Mouse (Mus musculus): Measurements from ENCODE around the gene Gpr156. TPM values are rescaled to one million over a fixed set of nuclear protein-coding genes. Genes with fewer than 3 reads are reported as not detected.
"Not testable (repeated sequence)": the region's sequence is repeated elsewhere in the genome, so short reads cannot be mapped to it uniquely, and the experiment has no call there.

The Gpr156 gene
- polyA plus RNA-seq, 1 experiment from 2014 or later, result 0.55 TPM

GRCm38 (mm10) chr16:37963331-37964281, 47.3 kb downstream of the Gpr156 start:
- DNase-seq (ENCODE audit: low spot score) (peak; percentile 71), ATAC-seq (replicated peaks; ENCODE audit: low FRiP score, low read depth) (peak; percentile 71; the same call in 1 of the 2 replicates)
- peak overlapping the region; percentile 67 for H3K27ac ChIP-seq
- H3K36me3 ChIP-seq (ENCODE audit: insufficient read depth, low read length), result no peaks in the 10 kb centered on the region
- peaks cover 15% of the 10 kb centered on the region for H3K4me1 ChIP-seq (replicated peaks; ENCODE audit: insufficient read depth, low read length)
- no peaks in the 10 kb centered on the region for H3K27me3 ChIP-seq (ENCODE audit: insufficient read depth, low read length)
- no peak overlapping the region for H3K4me3 ChIP-seq (replicated peaks; ENCODE audit: low read depth, low read length)
- H3K9me3 ChIP-seq (replicated peaks; ENCODE audit: low read length), result no peaks in the 10 kb centered on the region
- 8% methylated on average over 15 of the region's 15 CpGs for WGBS
- 0 out of 2 replicates have a peak overlapping the region, but pooled peaks have one; percentile 35 for H3K9ac ChIP-seq (ENCODE audit: low read depth, low read length)
- TF ChIP-seq CTCF (IDR thresholded peaks at IDR 0.05; ENCODE audit: low read depth), result no peak
- peak overlapping the region; percentile 45 for H3K4me2 ChIP-seq (ENCODE audit: low read length)

DNA sequence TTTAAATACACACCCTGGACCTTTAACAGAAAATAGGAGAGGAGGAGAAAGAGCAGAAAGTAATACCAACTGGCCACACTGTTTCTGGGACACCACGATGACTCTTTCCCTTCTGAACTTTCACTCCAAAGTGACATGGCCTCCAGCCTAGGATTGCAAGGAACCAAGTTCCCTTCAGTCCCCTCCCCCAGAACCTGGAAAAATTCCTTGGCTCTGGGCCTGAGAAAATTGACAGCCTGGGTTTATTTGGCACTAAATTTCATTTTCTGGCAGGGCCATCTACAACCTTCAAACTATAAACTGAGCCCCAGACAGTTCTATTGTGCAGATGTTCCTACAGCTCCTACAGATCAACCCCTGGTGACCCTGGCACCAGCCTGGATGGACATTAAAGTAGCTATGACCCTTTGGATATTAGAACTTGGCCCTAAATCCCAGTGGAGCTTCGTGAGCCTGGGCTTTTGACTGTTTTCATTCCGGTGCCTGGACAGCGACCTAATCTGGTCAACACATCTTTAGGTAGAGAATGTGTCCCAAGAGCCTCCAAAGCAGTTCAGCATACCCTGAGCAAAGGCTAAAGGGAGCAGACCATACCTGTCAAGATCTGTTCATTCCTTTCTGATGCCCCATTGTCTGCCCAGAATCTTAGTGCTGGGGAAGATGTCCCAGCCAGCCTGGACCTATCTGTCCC, 48.2 kb downstream of the Gpr156 start:
- WGBS, result 17% methylated on average over 4 of the region's 4 CpGs
- no peak overlapping the region for H3K4me3 ChIP-seq (replicated peaks; ENCODE audit: low read depth, low read length)
- no peak for DNase-seq (ENCODE audit: low spot score)
- TF ChIP-seq CTCF (IDR thresholded peaks at IDR 0.05; ENCODE audit: low read depth), result no peak
- H3K9me3 ChIP-seq (replicated peaks; ENCODE audit: low read length), result no peaks in the 10 kb centered on the region
- no peak for ATAC-seq (replicated peaks; ENCODE audit: low FRiP score, low read depth)
- no peaks in the 10 kb centered on the region for H3K27me3 ChIP-seq (ENCODE audit: insufficient read depth, low read length)
- no peak overlapping the region for H3K9ac ChIP-seq (ENCODE audit: low read depth, low read length)
- peak overlapping the region; percentile 45; the same call in 1 of the 2 replicates for H3K4me2 ChIP-seq (ENCODE audit: low read length)
- H3K36me3 ChIP-seq (ENCODE audit: insufficient read depth, low read length), result no peaks in the 10 kb centered on the region
- H3K4me1 ChIP-seq (replicated peaks; ENCODE audit: insufficient read depth, low read length), result peaks cover 15% of the 10 kb centered on the region
- H3K27ac ChIP-seq, result no peak overlapping the region

GRCm38 (mm10) chr16:37966871-37967270, 50.6 kb downstream of the Gpr156 start:
- DNase-seq (ENCODE audit: low spot score) (no peak), ATAC-seq (replicated peaks; ENCODE audit: low FRiP score, low read depth) (no peak)
- Histone ChIP-seq H3K27me3 (ENCODE audit: insufficient read depth, low read length) (no peaks in the 10 kb centered on the region), H3K4me3 (replicated peaks; ENCODE audit: low read depth, low read length) (no peak overlapping the region), H3K9ac (ENCODE audit: low read depth, low read length) (no peak overlapping the region), H3K4me2 (ENCODE audit: low read length) (no peak overlapping the region), H3K4me1 (replicated peaks; ENCODE audit: insufficient read depth, low read length) (peaks cover 19% of the 10 kb centered on the region), H3K27ac (no peak overlapping the region), H3K36me3 (ENCODE audit: insufficient read depth, low read length) (no peaks in the 10 kb centered on the region), H3K9me3 (replicated peaks; ENCODE audit: low read length) (no peaks in the 10 kb centered on the region)
- 94% methylated on average over 7 of the region's 7 CpGs for WGBS
- TF ChIP-seq CTCF (IDR thresholded peaks at IDR 0.05; ENCODE audit: low read depth), result no peak

GRCm38 (mm10) chr16:37967415-37967814, 51.1 kb downstream of the Gpr156 start:
- H3K27me3 ChIP-seq (ENCODE audit: insufficient read depth, low read length), result no peaks in the 10 kb centered on the region
- no peak overlapping the region for H3K4me3 ChIP-seq (replicated peaks; ENCODE audit: low read depth, low read length)
- DNase-seq (ENCODE audit: low spot score) (no peak), ATAC-seq (replicated peaks; ENCODE audit: low FRiP score, low read depth) (no peak)
- H3K4me1 ChIP-seq (replicated peaks; ENCODE audit: insufficient read depth, low read length), result peaks cover 19% of the 10 kb centered on the region
- no peak overlapping the region for H3K4me2 ChIP-seq (ENCODE audit: low read length)
- H3K9me3 ChIP-seq (replicated peaks; ENCODE audit: low read length), result no peaks in the 10 kb centered on the region
- no peak overlapping the region for H3K9ac ChIP-seq (ENCODE audit: low read depth, low read length)
- TF ChIP-seq CTCF (IDR thresholded peaks at IDR 0.05; ENCODE audit: low read depth), result peak; percentile 15; the same call in 1 of the 2 replicates
- 69% methylated on average over 2 of the region's 2 CpGs for WGBS
- H3K27ac ChIP-seq, result no peak overlapping the region
- no peaks in the 10 kb centered on the region for H3K36me3 ChIP-seq (ENCODE audit: insufficient read depth, low read length)

GRCm38 (mm10) chr16:37971522-37971921, 55.2 kb downstream of the Gpr156 start:
- Histone ChIP-seq H3K4me3 (replicated peaks; ENCODE audit: low read depth, low read length) (no peak overlapping the region), H3K9ac (ENCODE audit: low read depth, low read length) (no peak overlapping the region), H3K27me3 (ENCODE audit: insufficient read depth, low read length) (no peaks in the 10 kb centered on the region), H3K4me2 (ENCODE audit: low read length) (no peak overlapping the region), H3K4me1 (replicated peaks; ENCODE audit: insufficient read depth, low read length) (0 out of 2 replicates have a peak, but pooled peaks cover 4% of the 10 kb centered on the region), H3K27ac (no peak overlapping the region), H3K9me3 (replicated peaks; ENCODE audit: low read length) (no peaks in the 10 kb centered on the region), H3K36me3 (ENCODE audit: insufficient read depth, low read length) (no peaks in the 10 kb centered on the region)
- ATAC-seq (replicated peaks; ENCODE audit: low FRiP score, low read depth) (no peak), DNase-seq (ENCODE audit: low spot score) (no peak)
- WGBS, result 41% methylated on average over 5 of the region's 5 CpGs
- TF ChIP-seq CTCF (IDR thresholded peaks at IDR 0.05; ENCODE audit: low read depth), result no peak

- Histone ChIP-seq H3K4me1 (replicated peaks; ENCODE audit: insufficient read depth, low read length) (0 out of 2 replicates have a peak, but pooled peaks cover 4% of the 10 kb centered on the region), H3K9me3 (replicated peaks; ENCODE audit: low read length) (no peaks in the 10 kb centered on the region), H3K4me2 (ENCODE audit: low read length) (no peak overlapping the region), H3K27ac (no peak overlapping the region), H3K36me3 (ENCODE audit: insufficient read depth, low read length) (no peaks in the 10 kb centered on the region), H3K4me3 (replicated peaks; ENCODE audit: low read depth, low read length) (no peak overlapping the region), H3K9ac (ENCODE audit: low read depth, low read length) (no peak overlapping the region), H3K27me3 (ENCODE audit: insufficient read depth, low read length) (no peaks in the 10 kb centered on the region)
- DNase-seq (ENCODE audit: low spot score), result no peak
- ATAC-seq (replicated peaks; ENCODE audit: low FRiP score, low read depth), result no peak
- WGBS, result 48% methylated on average over 8 of the region's 8 CpGs
- no peak for TF ChIP-seq CTCF (IDR thresholded peaks at IDR 0.05; ENCODE audit: low read depth)
These were observed 56.1 kb downstream of the Gpr156 start for GRCm38 (mm10) chr16:37972357-37972756.

- H3K36me3 ChIP-seq (ENCODE audit: insufficient read depth, low read length); H3K9ac ChIP-seq (ENCODE audit: low read depth, low read length); H3K4me2 ChIP-seq (ENCODE audit: low read length); H3K9me3 ChIP-seq (replicated peaks; ENCODE audit: low read length); ATAC-seq (replicated peaks; ENCODE audit: low FRiP score, low read depth); H3K4me1 ChIP-seq (replicated peaks; ENCODE audit: insufficient read depth, low read length); H3K4me3 ChIP-seq (replicated peaks; ENCODE audit: low read depth, low read length); DNase-seq (ENCODE audit: low spot score); H3K27me3 ChIP-seq (ENCODE audit: insufficient read depth, low read length); H3K27ac ChIP-seq: not testable (repeated sequence)
- WGBS, result 91% methylated on average over 9 of the region's 9 CpGs
These were observed 56.9 kb downstream of the Gpr156 start for GRCm38 (mm10) chr16:37973239-37973638.

Measured in kidney, postnatal 0 days (tissue).